In the genomic region with DNA sequence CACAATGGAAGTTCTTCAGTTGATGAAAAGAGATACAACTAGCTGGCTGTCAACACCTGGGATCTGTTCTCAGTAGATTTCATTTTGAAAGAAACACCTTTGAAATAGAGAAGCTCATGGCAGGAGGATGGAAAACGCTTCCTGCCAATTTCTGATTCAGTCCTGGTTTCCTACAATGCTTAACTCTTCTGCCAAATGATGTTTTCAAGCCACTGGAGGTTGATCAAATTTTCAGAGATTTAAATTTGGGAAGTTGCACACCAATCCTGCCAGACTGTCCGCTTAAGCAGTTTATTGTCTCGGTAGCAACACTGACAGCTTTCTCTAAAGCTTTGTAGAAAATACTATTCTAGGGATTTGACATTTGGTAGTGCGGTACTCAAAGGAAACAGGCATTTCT, we compare ENCODE assay signal across 28 mouse cellular contexts.
"Had no signal": no experiment of that assay in that cellular context is flagged by ENCODE, and none has a peak within 500 bp of the region (broad histone marks: within the 10 kb centered on the region; RNA-seq: fewer than 3 reads in every experiment).

No protein-coding gene starts in this region.

- H3K9me3 ChIP-seq: heart, embryonic 10.5 days; heart, embryonic 12.5 days; hindbrain, embryonic 10.5 days; hindbrain, embryonic 12.5 days; intestine, embryonic 15.5 days; kidney, embryonic 15.5 days; limb, embryonic 12.5 days; liver, embryonic 13.5 days had no signal

- H3K4me2 ChIP-seq: heart, embryonic 12.5 days; hindbrain, embryonic 12.5 days; hindbrain, embryonic 14.5 days; intestine, embryonic 15.5 days; kidney, embryonic 15.5 days; limb, embryonic 12.5 days; liver, embryonic 11.5 days; liver, embryonic 13.5 days had no signal

- DNase-seq: gastrocnemius, adult 2 months; gastrocnemius, postnatal 10 days; gastrocnemius, postnatal 25 days; heart, adult 18-20 months; heart, postnatal 10 days; heart, postnatal 4 days; kidney, adult 2 months; kidney, adult 9 months; kidney, postnatal 14 days; kidney, postnatal 36 days; layer of hippocampus, adult 9-11 months; layer of hippocampus, postnatal 36 days; left cerebral cortex, postnatal 4 days; liver; liver, embryonic 13.5 days had no signal

- ATAC-seq: hindbrain, embryonic 16.5 days; inflammation-experienced regulatory T-cells, adult 6 months; intestine, embryonic 15.5 days; intestine, postnatal 0 days had no signal

- H3K9ac ChIP-seq: heart, embryonic 12.5 days; hindbrain, embryonic 12.5 days; hindbrain, embryonic 14.5 days; intestine, embryonic 15.5 days; kidney, embryonic 15.5 days; limb, embryonic 12.5 days; liver, embryonic 13.5 days had no signal

- H3K27me3 ChIP-seq: heart, embryonic 12.5 days; hindbrain, embryonic 12.5 days; intestine, embryonic 15.5 days; kidney, embryonic 15.5 days; limb, embryonic 12.5 days; liver, embryonic 13.5 days had no signal

- H3K4me1 ChIP-seq: heart, embryonic 10.5 days; heart, embryonic 12.5 days; hindbrain, embryonic 10.5 days; hindbrain, embryonic 12.5 days; intestine, embryonic 15.5 days; kidney, embryonic 15.5 days; limb, embryonic 12.5 days; liver, embryonic 13.5 days had no signal

- H3K36me3 ChIP-seq: heart, embryonic 10.5 days; heart, embryonic 12.5 days; hindbrain, embryonic 10.5 days; hindbrain, embryonic 12.5 days; intestine, embryonic 15.5 days; kidney, embryonic 15.5 days; limb, embryonic 12.5 days; liver, embryonic 13.5 days had no signal

- H3K27ac ChIP-seq: gastrocnemius, adult 2 months; heart, embryonic 10.5 days; hindbrain, embryonic 10.5 days; hindbrain, embryonic 12.5 days; hindbrain, embryonic 14.5 days; intestine, embryonic 15.5 days; kidney, embryonic 15.5 days; kidney, postnatal 0 days; limb, embryonic 12.5 days; liver, embryonic 13.5 days had no signal

- H3K4me3 ChIP-seq: gastrocnemius, adult 2 months; heart, embryonic 10.5 days; heart, embryonic 12.5 days; hindbrain, embryonic 10.5 days; hindbrain, embryonic 12.5 days; intestine, embryonic 15.5 days; kidney, embryonic 15.5 days; limb, embryonic 12.5 days; liver, embryonic 13.5 days had no signal
